Mouse (Mus musculus) hindbrain, embryonic 11.5 days (tissue): ENCODE measurements at regions not wholly inside any gene's neighbourhood (a gene's known extent, or its start where the extent isn't known, plus 50 kb on each side); places are given as distances from the start of the nearest gene placed in this dataset.
A peak's percentile ranks its signal among the peaks of the same experiment; 100 is the strongest.

Experiments used
- ATAC-seq: fragments of 200-750 bp; cut with Nextera tagmentation; 2 replicates; pipeline ENCODE4 v1.8.0; 2017; ENCODE audit warnings: mild to moderate bottlenecking, moderate TSS enrichment, moderate library complexity; ENCODE audit not compliant: low FRiP score
- DNase-seq: peaks from one replicate; pipeline ENCODE4 v3.0.0-alpha.2; 2015; ENCODE audit warnings: low spot score
- H3K27ac ChIP-seq: fragments of 300-500 bp; sonication (generic); 2 replicates; pipeline ENCODE4 v1.5.1; 2014; ENCODE audit warnings: mild to moderate bottlenecking, low read depth, low read length
- H3K27me3 ChIP-seq: fragments of 300-500 bp; sonication (generic); 2 replicates; pipeline ENCODE4 v1.6.1; 2014; ENCODE audit warnings: mild to moderate bottlenecking, low read length, moderate library complexity, mixed read lengths; ENCODE audit not compliant: control insufficient read depth, insufficient read depth
- H3K36me3 ChIP-seq: fragments of 300-500 bp; sonication (generic); 2 replicates; pipeline ENCODE4 v1.6.1; 2014; ENCODE audit warnings: mild to moderate bottlenecking, low read length, moderate library complexity, mixed read lengths; ENCODE audit not compliant: control insufficient read depth, insufficient read depth
- H3K4me1 ChIP-seq: fragments of 300-500 bp; sonication (generic); replicated peaks from 2 replicates; pipeline ENCODE4 v1.6.1; 2014; ENCODE audit warnings: low read length, mixed read lengths; ENCODE audit not compliant: control insufficient read depth, insufficient read depth
- H3K4me2 ChIP-seq: fragments of 300-500 bp; sonication (generic); replicated peaks from 2 replicates; pipeline ENCODE4 v1.6.1; 2014; ENCODE audit warnings: mild to moderate bottlenecking, low read depth, low read length
- H3K4me3 ChIP-seq: fragments of 300-500 bp; sonication (generic); 2 replicates; pipeline ENCODE4 v1.5.1; 2014; ENCODE audit warnings: low read depth, low read length
- H3K9ac ChIP-seq: fragments of 300-500 bp; sonication (generic); 2 replicates; pipeline ENCODE4 v1.6.1; 2014; ENCODE audit warnings: low read depth, low read length
- H3K9me3 ChIP-seq: fragments of 300-500 bp; sonication (generic); 2 replicates; pipeline ENCODE4 v1.6.1; 2016; ENCODE audit warnings: low read length; ENCODE audit not compliant: control insufficient read depth
- WGBS: fragments of 180-500 bp; shearing (Covaris S2); extraction: QIAGEN DNeasy Blood & Tissue Kit; methylation state at CpG from one replicate; pipeline ENCODE4 v1.1.7; 2014; 5-methylcytosine and 5-hydroxymethylcytosine counted together

DNA sequence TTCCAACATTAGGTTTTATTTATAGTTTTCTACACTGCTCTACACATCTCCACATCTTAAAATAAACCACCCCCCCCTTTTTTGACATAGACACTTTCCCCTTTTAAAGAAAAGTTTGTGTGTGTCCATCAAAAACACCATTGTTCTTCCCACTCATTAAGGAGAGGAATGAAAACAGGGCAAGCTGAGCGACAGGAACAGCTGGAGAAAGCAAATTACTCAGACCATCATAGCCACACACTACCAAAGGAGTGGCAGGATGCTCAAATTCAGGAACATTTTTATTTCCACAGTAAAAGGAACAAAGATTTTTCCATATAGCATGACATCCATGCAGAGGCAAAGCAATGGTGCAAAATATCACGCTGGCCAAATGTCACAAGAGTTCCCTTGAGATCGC, 198.6 kb downstream of the Gm11361 start:
- Histone ChIP-seq H3K9me3 (no peaks in the 10 kb centered on the region), H3K9ac (no peak overlapping the region), H3K4me2 (no peak overlapping the region), H3K4me1 (no peaks in the 10 kb centered on the region; the same call in 1 of the 2 replicates), H3K27me3 (no peaks in the 10 kb centered on the region), H3K36me3 (no peaks in the 10 kb centered on the region), H3K4me3 (no peak overlapping the region), H3K27ac (no peak overlapping the region)
- ATAC-seq (no peak), DNase-seq (no peak)
- WGBS, result 86% methylated on average over 3 of the region's 3 CpGs

DNA sequence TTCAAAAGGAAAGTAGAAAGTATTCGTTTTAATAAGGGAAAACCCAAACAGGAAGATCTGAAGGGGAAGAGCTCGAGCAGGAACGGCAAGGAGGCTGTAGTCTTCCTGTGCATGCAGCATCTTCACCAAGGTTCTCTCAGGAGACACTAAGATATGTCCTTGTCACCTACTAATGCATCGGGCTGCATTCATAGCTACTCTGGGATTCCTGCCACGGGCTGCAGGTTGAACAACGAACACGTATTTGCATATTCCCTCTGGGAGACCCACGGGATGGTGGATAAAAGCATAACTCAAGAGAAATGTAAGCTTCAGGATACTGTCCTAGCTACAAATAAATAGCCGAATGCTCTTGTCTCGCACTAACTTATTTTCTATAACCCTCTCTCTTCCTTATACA, 197.7 kb downstream of the Gm11361 start:
- no peak overlapping the region for H3K4me2 ChIP-seq
- H3K4me3 ChIP-seq, result no peak overlapping the region
- DNase-seq (no peak), ATAC-seq (no peak)
- no peaks in the 10 kb centered on the region; the same call in 1 of the 2 replicates for H3K4me1 ChIP-seq
- no peak overlapping the region for H3K27ac ChIP-seq
- H3K27me3 ChIP-seq, result no peaks in the 10 kb centered on the region
- no peaks in the 10 kb centered on the region for H3K36me3 ChIP-seq
- 78% methylated on average over 10 of the region's 10 CpGs for WGBS
- H3K9me3 ChIP-seq, result no peaks in the 10 kb centered on the region
- H3K9ac ChIP-seq, result no peak overlapping the region

DNA sequence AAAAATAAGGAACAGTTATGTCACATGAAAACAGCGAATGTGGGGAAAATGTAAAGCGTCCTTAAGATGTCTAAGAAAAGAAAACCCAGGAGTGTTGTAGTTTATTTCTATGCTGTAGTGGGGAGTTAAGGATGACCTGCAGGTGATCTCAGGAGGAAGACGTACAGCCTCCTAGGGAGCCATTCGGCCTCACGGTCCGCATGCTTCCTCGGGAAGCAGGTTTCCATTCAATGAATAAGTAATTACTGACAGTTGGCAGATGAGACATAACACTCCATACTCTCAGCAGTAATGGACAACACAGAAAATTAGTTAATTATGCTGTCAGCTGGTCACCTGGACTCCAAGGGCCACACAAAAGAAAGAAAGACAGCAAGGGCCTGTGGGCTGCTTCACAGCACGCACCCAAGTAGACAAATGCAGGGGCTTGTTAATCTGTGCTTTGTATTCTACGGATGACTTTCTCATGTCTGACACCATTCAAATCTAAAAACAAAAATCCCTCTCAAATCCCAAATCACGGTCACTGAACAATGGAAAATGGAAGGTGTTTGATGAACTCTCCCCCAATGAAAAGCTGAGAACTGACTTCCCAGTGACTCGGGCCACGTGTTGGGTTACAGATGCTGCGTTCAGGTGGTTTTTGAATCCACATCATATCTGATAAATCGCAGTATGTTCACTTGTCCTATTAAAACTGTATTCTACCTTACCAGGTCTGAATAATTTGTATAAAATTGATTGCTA, 193.5 kb downstream of the Gm11361 start:
- Histone ChIP-seq H3K4me2 (no peak overlapping the region), H3K9me3 (no peaks in the 10 kb centered on the region), H3K4me3 (no peak overlapping the region), H3K27me3 (no peaks in the 10 kb centered on the region), H3K4me1 (no peaks in the 10 kb centered on the region; the same call in 1 of the 2 replicates), H3K9ac (no peak overlapping the region), H3K27ac (no peak overlapping the region), H3K36me3 (no peaks in the 10 kb centered on the region)
- 74% methylated on average over 14 of the region's 14 CpGs for WGBS
- DNase-seq (peak; percentile 6), ATAC-seq (peak; percentile 51; the same call in 1 of the 2 replicates)

DNA sequence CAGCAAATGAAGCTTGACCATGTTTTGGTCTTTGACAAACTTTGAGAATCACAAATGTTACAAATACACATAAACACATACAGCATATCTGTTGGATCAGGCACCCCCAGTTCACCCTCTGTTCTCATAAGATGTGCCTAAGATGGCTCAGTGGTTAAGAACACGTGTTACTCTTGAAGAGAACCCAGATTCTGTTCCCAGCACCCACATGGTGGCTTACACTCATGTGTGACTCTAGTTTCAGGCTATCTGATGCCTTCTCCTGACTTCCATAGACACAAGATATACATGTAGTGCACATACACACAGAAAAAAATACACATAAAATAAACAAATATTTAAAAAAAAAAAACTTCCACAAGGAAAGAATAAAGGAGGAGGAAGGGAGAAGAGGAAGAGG, 191.7 kb downstream of the Gm11361 start:
- Histone ChIP-seq H3K27me3 (no peaks in the 10 kb centered on the region), H3K4me3 (no peak overlapping the region), H3K4me2 (no peak overlapping the region), H3K27ac (no peak overlapping the region), H3K4me1 (no peaks in the 10 kb centered on the region; the same call in 1 of the 2 replicates), H3K9me3 (no peaks in the 10 kb centered on the region), H3K36me3 (no peaks in the 10 kb centered on the region), H3K9ac (no peak overlapping the region)
- DNase-seq, result no peak
- WGBS, result 91% methylated on average over 1 of the region's 1 CpGs
- no peak for ATAC-seq

DNA sequence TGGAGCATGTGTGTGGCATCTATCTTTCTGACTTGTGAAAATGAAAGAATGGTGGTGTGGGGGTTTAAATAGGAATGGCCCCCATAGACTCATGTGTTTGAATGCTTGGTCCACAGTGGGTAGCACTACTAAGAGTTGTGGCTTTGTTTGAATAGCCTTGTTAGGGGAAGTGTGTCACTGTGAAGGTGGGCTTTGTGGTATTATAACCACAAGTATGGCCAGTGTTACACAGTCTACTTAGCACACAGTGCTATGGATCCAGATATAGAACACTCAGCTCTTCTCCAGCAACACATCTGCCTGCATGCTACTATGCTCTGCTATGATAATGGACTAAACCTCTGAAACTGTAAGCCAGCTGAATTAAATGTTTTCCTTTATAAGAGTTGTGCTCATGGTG, 184.9 kb downstream of the Gm11361 start:
- Histone ChIP-seq H3K36me3 (no peaks in the 10 kb centered on the region), H3K4me2 (no peak overlapping the region), H3K27me3 (no peaks in the 10 kb centered on the region), H3K9ac (no peak overlapping the region), H3K9me3 (no peaks in the 10 kb centered on the region), H3K27ac (no peak overlapping the region), H3K4me1 (no peaks in the 10 kb centered on the region), H3K4me3 (no peak overlapping the region)
- ATAC-seq, result no peak
- DNase-seq, result no peak

DNA sequence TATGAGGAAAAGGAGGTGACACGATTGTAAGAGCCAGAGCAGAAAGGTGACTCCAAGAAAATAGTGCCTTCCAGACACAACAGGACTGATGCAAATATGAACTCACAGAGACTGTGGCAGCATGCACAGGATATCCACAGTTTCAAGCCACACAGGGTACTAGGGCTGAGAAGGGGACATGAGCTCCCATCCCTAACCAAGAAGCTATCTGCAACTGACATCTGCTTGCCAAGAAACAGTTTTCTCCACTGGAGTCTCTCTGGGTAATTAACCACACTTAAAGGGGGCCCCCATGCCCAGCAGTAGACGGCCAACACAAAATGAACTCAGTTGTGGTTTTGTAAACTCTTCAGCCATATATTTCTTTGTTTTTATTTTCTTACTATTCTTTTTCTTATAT, 176.1 kb downstream of the Gm11361 start:
- Histone ChIP-seq H3K9ac (no peak overlapping the region), H3K4me3 (no peak overlapping the region), H3K27ac (no peak overlapping the region), H3K27me3 (no peaks in the 10 kb centered on the region), H3K36me3 (no peaks in the 10 kb centered on the region), H3K4me1 (no peaks in the 10 kb centered on the region), H3K4me2 (no peak overlapping the region), H3K9me3 (no peaks in the 10 kb centered on the region)
- DNase-seq (no peak), ATAC-seq (no peak)
- 65% methylated on average over 2 of the region's 2 CpGs for whole genome bisulfite sequencing

DNA sequence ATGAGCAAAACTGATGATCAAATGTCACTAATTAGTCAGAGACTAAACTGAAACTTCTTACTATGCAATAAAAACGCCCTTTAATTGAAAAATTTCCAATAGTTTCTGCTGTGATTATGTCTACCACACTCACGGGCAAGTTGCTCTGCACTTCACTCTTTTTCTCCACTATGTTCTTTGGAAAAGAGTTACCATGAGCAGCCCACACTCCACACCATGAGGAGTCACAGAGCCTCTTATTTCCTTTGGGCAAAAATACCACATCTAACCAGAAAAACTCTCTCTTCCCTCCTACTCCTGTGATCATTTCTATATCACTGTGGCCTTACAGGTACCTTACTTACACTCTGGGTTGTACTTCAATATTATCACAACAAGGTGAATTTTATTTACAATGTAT, 174.7 kb downstream of the Gm11361 start:
- Histone ChIP-seq H3K27me3 (no peaks in the 10 kb centered on the region), H3K9me3 (no peaks in the 10 kb centered on the region), H3K4me3 (no peak overlapping the region), H3K4me2 (no peak overlapping the region), H3K4me1 (no peaks in the 10 kb centered on the region), H3K9ac (no peak overlapping the region), H3K36me3 (no peaks in the 10 kb centered on the region), H3K27ac (no peak overlapping the region)
- 80% methylated on average over 2 of the region's 2 CpGs for WGBS
- ATAC-seq, result no peak
- no peak for DNase-seq

DNA sequence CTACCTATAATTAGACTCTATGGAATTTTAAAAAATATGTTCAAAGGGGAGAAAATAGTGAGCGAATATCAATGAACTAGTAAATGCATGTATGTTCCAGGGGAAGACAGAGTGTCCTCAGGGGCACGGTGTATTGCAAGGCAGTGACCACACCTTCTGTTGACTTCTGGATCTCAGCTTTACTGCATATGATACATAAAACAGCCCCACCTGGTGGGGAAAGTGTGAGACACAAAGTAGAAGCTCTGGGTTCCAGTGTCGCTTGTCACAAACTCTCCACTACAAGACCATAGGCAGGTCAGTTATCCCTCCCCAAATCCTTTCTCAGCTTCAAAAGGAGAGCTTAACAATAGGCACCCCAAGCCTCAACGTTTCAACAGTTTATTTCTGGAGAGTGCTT, 168.8 kb downstream of the Gm11361 start:
- no peaks in the 10 kb centered on the region for H3K36me3 ChIP-seq
- H3K27ac ChIP-seq, result no peak overlapping the region
- no peak overlapping the region for H3K4me3 ChIP-seq
- no peaks in the 10 kb centered on the region for H3K4me1 ChIP-seq
- H3K4me2 ChIP-seq, result no peak overlapping the region
- DNase-seq, result no peak
- ATAC-seq, result no peak
- 73% methylated on average over 4 of the region's 4 CpGs for WGBS
- H3K9me3 ChIP-seq, result no peaks in the 10 kb centered on the region
- H3K9ac ChIP-seq, result no peak overlapping the region
- no peaks in the 10 kb centered on the region for H3K27me3 ChIP-seq

DNA sequence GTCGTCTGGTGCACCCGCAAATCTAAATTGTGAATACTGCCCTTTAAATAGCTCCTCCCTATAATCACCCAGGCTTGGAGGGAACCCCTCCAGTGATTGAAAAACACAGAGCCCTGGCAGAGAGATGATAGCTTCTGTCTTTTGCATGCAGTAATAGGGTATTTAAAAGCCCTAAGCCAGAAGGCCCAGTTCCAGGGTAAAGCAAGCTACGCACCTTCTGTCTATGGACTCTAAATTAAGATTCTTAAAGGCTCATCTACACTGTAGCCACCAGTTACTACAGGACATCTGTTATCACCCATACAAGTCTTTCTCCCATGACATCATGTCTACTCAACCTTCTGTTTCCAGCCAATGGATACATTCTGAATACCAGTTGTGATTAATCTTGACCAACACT, 167.8 kb downstream of the Gm11361 start:
- no peak for DNase-seq
- H3K9me3 ChIP-seq, result no peaks in the 10 kb centered on the region
- H3K36me3 ChIP-seq, result no peaks in the 10 kb centered on the region
- no peak overlapping the region for H3K4me3 ChIP-seq
- WGBS, result 75% methylated on average over 3 of the region's 3 CpGs
- no peaks in the 10 kb centered on the region for H3K4me1 ChIP-seq
- ATAC-seq, result no peak
- H3K27ac ChIP-seq, result no peak overlapping the region; the same call in 1 of the 2 replicates
- H3K9ac ChIP-seq, result no peak overlapping the region
- no peaks in the 10 kb centered on the region for H3K27me3 ChIP-seq
- H3K4me2 ChIP-seq, result no peak overlapping the region
